Mouse (Mus musculus) hematopoietic stem cell, adult 5-6 weeks (primary cell): ENCODE measurements around the gene Trim43a. TPM values are rescaled to one million over a fixed set of nuclear protein-coding genes. Genes with fewer than 3 reads are reported as not detected.
"Not testable (repeated sequence)": the region's sequence is repeated elsewhere in the genome, so short reads cannot be mapped to it uniquely, and the experiment has no call there.

Experiments
- ATAC-seq, 2 experiments: fragments of 125-278 bp in 1 of 2; replicated peaks in 1 of 2; 2 replicates each; pipeline ENCODE4 v1.8.0; 2016 to 2017; ENCODE audit warnings: inconsistent platforms in 2 of 2, mild to moderate bottlenecking in 2 of 2, moderate number of reproducible peaks in 2 of 2, low read depth in 1 of 2, moderate TSS enrichment in 1 of 2; ENCODE audit not compliant: low FRiP score in 2 of 2, poor library complexity in 2 of 2, severe bottlenecking in 2 of 2, insufficient read depth in 1 of 2, low TSS enrichment in 1 of 2
- total RNA-seq: library from RNA; stranded (forward); fragments of 172-1452, 232-1000 nt; gene quantifications from 2 replicates; pipeline ENCODE4 v1.2.3, GENCODE M21; 2017

The Trim43a gene
- total RNA-seq, 1 experiment from 2014 or later: not detected

GRCm38 (mm10) chr9:88638125-88638524 lies 57.4 kb downstream of the Trim43a start:
- not testable (repeated sequence) for ATAC-seq

Other genes starting within 250 kb of the Trim43a start
- 27.0 and 35.6 TPM in 2 replicates for gene Snx14, start 141.9 kb upstream of the Trim43a start, total RNA-seq
- gene Gm20537, start 124.3 kb upstream of the Trim43a start, total RNA-seq: not detected in 2 replicates
- gene Syncrip, start 98.3 kb upstream of the Trim43a start, total RNA-seq: 232 and 322 TPM in 2 replicates
- 12.9 and 15.9 TPM in 2 replicates for gene Zfp949, start 32.9 kb upstream of the Trim43a start, total RNA-seq
- gene Mthfsl, start 139.4 kb downstream of the Trim43a start, total RNA-seq: 21.6 and 51.3 TPM in 2 replicates
- gene Bcl2a1d, start 151.0 kb downstream of the Trim43a start, total RNA-seq: 1.4 and 2.8 TPM in 2 replicates